Mouse (Mus musculus) olfactory bulb, adult 2 months (tissue): ENCODE data around the gene Ctcf. TPM values are rescaled to one million over a fixed set of nuclear protein-coding genes. Genes with fewer than 3 reads are reported as not detected.

Source experiments
- H3K27ac ChIP-seq: fragments of 200-500 bp; 2 replicates; pipeline ENCODE4 v1.5.1; 2012; ENCODE audit warnings: low read depth, low read length; ENCODE audit not compliant: insufficient read depth
- H3K4me1 ChIP-seq: fragments of 200-500 bp; 2 replicates; pipeline ENCODE4 v1.6.1; 2012; ENCODE audit warnings: low read length; ENCODE audit not compliant: control insufficient read depth, insufficient read depth
- H3K4me3 ChIP-seq: fragments of 200-500 bp; 2 replicates; pipeline ENCODE4 v1.5.1; 2012; ENCODE audit warnings: mild to moderate bottlenecking, low read depth, low read length, moderate library complexity; ENCODE audit not compliant: insufficient read depth
- CTCF ChIP-seq: fragments of 200-500 bp; IDR thresholded peaks from 2 replicates; pipeline ENCODE4 v1.5.1; 2012; ENCODE audit warnings: low read depth, mild to moderate bottlenecking, low read length, moderate library complexity; ENCODE audit not compliant: insufficient read depth
- POLR2A ChIP-seq: fragments of 200-500 bp; IDR thresholded peaks from 2 replicates; pipeline ENCODE4 v1.6.1; 2012; ENCODE audit warnings: mild to moderate bottlenecking, low read depth, low read length, moderate library complexity; ENCODE audit not compliant: insufficient read depth
- WGBS: fragments of 180-500 bp; shearing (Covaris S2); methylation state at CpG from one replicate; pipeline ENCODE4 v1.1.7; 2018; 5-methylcytosine and 5-hydroxymethylcytosine counted together
- polyA plus RNA-seq: library from polyadenylated mRNA; stranded (reverse); fragments of >200 nt; gene quantifications from 2 replicates; pipeline ENCODE4 v1.2.4, GENCODE M21; 2012; ENCODE audit warnings: low replicate concordance; ENCODE audit not compliant: missing spikeins, insufficient read depth, insufficient read length

Gene Ctcf
- polyA plus RNA-seq, 1 experiment = not detected

DNA sequence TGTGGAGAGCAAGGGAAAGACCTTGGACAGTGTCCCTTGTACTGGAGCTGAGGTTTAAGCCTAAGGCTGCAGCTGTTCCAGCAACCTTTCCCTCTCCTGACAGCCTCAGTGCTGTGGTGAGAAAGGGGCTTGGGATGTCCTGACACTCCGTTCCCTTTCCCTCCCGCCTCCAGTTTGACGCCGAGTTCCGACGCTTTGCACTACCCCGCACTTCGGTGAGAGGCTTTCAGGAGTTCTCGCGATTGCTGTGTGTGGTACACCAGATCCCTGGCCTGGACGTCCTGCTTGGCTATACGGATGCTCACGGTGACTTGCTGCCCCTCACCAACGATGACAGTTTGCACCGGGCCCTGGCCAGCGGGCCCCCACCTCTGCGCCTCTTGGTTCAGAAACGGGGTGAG is 65.6 kb downstream of the Ctcf start:
- H3K4me1 ChIP-seq = peaks cover 24% of the 10 kb centered on the region
- peak overlapping the region; percentile 92 for H3K4me3 ChIP-seq
- H3K27ac ChIP-seq = peak overlapping the region; percentile 50
- TF ChIP-seq CTCF (no peak), POLR2A (no peak)
- 27% methylated on average over 18 of the region's 18 CpGs for WGBS

DNA sequence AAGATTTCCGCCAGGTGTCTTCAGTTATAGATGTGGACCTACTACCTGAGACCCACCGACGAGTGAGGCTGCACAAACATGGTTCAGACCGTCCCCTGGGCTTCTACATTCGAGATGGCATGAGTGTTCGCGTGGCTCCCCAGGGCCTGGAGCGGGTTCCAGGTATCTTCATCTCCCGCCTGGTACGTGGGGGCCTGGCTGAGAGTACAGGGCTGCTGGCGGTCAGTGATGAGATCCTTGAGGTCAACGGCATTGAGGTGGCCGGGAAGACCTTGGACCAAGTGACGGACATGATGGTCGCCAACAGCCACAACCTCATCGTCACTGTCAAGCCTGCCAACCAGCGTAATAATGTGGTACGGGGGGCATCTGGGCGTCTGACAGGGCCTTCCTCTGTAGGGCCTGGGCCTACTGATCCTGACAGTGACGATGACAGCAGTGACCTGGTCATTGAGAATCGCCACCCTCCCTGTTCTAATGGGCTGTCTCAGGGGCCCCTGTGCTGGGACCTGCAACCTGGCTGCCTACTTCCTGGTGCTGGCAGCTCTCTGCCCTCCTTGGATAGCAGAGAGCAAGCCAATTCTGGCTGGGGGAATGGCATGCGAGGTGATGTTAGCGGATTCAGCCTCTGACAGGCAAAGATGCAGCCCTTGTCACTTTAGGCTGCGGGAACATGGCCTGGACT is 66.5 kb downstream of the Ctcf start:
- WGBS = 93% methylated on average over 24 of the region's 24 CpGs
- TF ChIP-seq CTCF (no peak), POLR2A (no peak)
- peak overlapping the region; percentile 92 for H3K4me3 ChIP-seq
- no peak overlapping the region for H3K27ac ChIP-seq
- H3K4me1 ChIP-seq = peaks cover 29% of the 10 kb centered on the region

DNA sequence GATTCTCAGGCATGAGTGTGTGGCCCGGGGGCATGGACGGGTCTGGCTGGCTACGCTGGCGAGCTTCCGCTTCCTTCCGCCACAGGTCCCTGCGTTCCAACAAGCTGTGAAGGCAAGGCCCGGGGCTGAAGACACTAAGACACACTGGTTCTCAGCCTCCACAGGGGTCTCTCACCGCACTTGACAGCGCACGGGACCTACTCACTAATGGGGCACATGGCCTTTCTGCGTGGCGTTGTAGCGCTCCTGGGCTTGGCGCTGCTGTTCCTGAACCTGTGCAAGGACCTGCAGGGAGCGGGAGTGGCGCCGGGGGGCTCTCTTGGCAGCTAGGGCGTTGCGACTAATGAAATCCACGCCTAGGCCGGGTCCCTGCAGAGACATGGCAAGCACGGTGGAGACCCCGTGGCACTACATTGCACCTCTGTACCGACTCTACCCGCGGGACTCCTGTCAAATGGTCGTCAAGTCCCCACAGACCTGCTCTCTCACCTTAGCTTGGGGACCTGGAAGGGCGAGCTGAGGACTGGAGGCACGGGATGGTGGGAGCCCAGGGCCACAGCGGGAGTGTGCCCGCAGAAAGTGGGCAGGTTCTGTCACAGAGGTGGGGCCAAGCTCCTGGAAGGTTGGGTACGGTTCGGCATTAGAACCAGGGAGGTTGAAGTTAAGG is 67.9 kb downstream of the Ctcf start:
- no peak overlapping the region for H3K4me3 ChIP-seq
- H3K27ac ChIP-seq = no peak overlapping the region
- H3K4me1 ChIP-seq = peaks cover 33% of the 10 kb centered on the region
- TF ChIP-seq POLR2A (no peak), CTCF (no peak)
- 92% methylated on average over 34 of the region's 34 CpGs for WGBS

DNA sequence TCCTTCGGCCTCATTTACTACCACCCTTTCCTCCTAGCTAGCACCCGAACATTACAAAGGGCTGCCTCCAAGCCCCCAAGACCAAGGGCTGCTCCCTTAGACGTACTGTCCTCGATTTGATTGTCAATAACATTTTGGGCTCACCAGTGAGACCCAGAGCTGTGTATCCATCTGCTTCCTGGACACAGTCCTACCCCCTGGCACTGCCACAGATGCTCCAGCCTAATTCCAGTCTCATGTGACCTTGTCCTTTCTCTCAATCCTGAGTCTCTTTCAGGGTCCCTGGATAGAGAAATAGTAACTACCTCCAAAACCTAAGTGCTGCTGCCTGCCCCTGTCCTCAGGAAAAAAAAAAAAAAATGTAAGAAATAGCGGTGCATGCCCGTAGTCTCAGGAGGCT is 68.6 kb downstream of the Ctcf start:
- WGBS = 88% methylated on average over 6 of the region's 6 CpGs
- Histone ChIP-seq H3K27ac (no peak overlapping the region), H3K4me1 (peaks cover 28% of the 10 kb centered on the region), H3K4me3 (no peak overlapping the region)
- no peak for TF ChIP-seq POLR2A

DNA sequence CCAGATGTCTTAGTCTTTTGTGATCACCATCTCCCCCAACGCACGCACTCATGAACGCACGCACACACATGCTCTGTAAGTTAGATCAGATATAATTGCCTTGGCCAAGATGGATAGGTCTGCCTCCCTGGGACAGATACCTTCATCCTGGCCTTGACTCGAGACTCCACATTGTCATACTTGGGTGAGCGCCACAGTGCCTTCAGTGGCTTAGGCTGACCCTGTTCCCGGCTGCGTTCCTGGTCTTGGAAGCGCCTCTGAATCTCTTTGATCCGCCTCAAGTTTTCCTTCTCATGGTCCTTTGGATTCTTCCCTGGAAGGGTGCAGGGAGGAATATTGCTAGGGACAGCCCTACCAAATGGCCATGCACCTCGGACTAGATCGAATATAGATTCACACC is 70.1 kb downstream of the Ctcf start:
- no peak for TF ChIP-seq CTCF
- no peak for TF ChIP-seq POLR2A
- no peak overlapping the region for H3K4me3 ChIP-seq
- WGBS = 72% methylated on average over 12 of the region's 12 CpGs
- H3K4me1 ChIP-seq = peaks cover 23% of the 10 kb centered on the region
- H3K27ac ChIP-seq = no peak overlapping the region

DNA sequence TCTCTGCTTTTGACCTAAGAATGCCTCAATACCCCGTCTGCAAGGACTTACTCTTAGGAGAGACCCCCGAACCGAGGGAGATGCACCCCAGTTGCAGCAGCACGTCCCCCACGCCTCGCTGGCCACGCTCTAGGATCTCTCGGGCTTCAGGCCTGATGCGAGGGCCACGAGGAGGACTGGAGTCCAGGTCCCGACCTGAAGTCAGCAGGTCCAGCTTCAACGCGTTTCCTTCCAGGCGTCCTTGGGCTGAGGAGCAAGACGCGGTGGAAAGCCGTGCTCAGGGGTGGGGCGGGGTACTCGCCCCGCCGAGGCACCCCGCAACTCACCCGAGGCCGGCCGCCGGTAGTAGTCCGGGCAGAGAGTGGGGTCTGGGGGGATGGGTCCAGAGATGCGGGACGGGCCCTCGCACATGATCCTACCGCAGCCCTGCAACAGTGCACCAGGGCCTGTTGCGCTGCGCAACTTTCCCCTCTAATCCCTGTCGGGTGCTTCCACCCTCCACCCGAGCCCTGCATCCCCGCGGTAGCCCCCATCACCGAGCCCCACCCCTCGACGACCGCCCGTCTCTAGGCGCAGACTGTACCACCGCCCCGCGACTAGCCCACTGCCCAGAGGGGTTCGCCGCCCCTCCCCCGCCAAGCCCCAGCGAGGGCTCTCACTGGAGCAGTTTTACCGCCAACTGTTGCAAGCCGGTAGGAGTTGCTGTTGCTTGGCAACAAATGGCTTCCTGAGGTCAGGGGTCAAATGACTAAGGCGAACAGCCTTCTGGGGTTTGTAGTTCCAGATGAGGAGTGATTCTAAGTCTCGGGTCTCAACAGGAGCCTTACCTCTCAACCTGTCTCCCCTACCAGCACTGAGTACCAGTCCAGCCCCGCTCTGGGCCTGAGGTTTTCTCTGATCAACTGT is 71.4 kb downstream of the Ctcf start, which contains the start of the genes 4933405L10Rik and Enkd1:
Gene 4933405L10Rik, plus strand, starts transcription at position 158 of the 906 bp plus-strand sequence.
Gene Enkd1, minus strand, starts transcription at position 713 of the 906 bp plus-strand sequence.
- TF ChIP-seq CTCF = no peak
- no peak for TF ChIP-seq POLR2A
- Histone ChIP-seq H3K4me3 (peak within 1 kb of the TSS; percentile 66), H3K27ac (no peak within 1 kb of the TSS), H3K4me1 (peaks cover 13% of the 10 kb centered on the region)
- 1% methylated on average over 55 of the region's 55 CpGs for WGBS

DNA sequence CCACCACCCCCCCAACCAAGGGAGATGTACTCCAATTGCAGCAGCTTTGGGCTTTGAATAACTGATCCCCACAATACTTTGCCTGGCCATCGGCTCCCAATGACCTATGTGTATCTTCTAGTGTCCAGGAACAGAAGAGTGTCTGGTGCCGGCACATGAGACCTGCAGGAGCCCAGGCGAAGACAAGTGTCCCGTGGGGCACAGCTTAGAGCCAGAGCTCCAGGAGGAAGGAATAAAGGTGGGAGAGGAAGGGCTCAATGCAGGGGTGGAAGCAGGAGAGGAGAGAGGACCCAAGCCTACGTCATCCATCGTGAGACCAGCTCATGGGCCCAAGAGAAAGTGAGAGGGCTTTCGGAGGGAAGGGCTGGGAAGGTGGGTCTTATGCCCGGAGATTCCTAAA is 72.3 kb downstream of the Ctcf start:
- WGBS = 96% methylated on average over 8 of the region's 8 CpGs
- Histone ChIP-seq H3K4me1 (peaks cover 9% of the 10 kb centered on the region), H3K4me3 (no peak overlapping the region), H3K27ac (no peak overlapping the region)
- TF ChIP-seq POLR2A = no peak
- no peak for TF ChIP-seq CTCF

DNA sequence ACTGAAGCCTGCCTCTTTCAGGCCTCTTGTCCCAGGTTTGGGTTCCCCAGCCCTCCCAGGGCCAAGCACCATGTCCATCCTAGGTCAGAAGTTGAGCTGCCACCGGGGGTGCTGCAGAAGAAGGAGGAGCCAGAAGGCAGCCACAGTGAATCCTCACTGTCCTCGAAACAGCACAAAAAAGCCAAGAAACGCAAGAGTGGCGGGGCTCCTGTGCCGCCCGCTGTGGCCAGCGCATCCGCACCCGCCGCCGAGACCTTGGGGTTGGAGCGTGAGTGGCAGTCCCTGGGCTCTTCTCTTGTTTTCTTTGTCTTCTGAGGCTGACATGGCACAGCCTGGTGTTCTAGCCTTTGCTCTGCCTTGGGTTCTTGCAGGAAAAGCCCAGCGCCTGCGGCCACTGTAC is 72.9 kb downstream of the Ctcf start:
- TF ChIP-seq POLR2A = no peak
- no peak for TF ChIP-seq CTCF
- WGBS = 77% methylated on average over 14 of the region's 14 CpGs
- Histone ChIP-seq H3K4me3 (no peak overlapping the region), H3K4me1 (peaks cover 9% of the 10 kb centered on the region), H3K27ac (no peak overlapping the region)
